Mouse (Mus musculus): Measurements from ENCODE around the gene Nedd4.

The Nedd4 gene

GRCm38 (mm10) chr9:72722622-72723021 lies 60.5 kb downstream of the Nedd4 start:
- no peak for DNase-seq (ENCODE audit: low spot score)

DNA sequence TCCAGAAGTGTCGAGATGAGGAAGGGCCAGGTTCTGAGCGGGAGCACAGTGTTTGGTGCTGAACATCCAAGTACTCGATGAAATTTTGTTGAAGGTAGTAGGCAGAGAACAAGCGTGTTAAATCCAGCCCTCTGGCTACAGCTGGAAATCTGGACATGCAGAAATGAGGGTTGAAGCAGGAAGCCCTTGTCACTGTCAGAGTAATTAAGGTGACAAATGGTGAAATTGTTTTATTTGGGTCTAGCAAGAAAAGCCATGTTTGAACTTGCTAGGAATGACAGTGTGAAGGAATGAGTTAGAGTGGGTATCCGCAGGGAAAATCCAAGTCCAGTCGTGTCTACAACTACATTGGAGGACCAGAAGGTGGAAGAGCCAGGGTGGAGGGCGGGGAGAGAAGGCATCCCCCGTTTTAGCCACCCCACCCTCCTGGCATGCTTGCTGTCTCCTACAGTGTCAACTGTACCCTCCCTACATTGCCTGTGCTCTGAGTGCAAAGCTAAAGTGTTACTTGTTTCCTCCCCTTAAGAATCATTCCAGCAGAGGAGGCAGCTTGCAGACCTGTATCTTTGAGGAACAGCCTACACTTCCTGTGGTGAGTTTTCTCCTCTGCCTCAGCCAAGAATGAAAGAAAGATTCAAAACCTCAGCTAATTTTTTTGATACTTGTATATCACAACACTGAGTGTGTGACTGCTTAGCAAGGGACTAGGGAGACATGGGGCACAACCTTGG lies 62.5 kb downstream of the Nedd4 start:
- no peak for DNase-seq (ENCODE audit: low spot score)

DNA sequence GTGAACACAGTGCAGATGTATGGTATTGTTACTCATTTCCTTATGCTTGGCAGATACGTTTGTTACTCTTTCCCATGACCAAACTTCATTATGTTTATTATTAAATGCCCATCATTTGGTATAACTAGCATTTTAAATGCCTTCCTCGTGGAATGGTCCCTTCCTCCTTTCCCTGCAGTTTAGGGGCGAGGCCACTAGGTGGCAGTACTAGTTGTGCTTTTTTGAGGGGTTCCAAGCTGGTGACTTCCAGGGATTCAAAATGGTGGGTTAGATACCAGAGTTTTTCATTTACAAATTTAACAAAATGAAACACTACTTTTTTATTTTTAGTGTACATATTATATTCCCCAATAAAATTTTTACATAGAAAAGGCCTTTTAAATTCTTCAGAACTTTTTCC lies 71.8 kb downstream of the Nedd4 start:
- DNase-seq (ENCODE audit: low spot score) = peak; percentile 48

DNA sequence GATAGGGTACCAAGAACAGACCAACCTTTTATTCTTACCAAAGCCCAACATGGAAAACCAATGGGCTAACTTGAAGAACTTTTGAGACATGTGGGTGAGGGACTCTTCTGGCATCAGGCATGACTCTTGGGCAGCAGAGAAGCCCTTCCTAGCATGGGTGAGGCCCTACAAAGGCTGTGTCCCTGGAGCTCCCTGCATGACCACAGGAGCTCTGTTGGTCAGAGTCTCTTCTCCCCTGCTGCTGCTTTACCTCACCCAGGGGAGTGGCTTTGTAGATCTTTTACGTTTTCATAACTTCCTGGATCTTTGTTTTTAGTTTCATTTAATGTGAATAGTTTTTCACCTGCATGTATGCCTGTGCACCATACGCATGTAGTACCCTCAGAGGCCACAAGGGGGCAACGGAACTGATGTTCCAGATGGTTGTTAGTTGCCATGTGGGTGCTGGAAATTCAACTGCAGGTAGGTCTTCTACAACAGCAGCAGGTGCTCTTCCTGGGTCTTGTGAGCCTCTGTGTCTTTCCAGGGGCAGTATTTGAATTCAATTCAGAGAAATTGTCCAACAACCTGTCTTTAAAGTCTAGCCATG lies 73.8 kb downstream of the Nedd4 start:
- DNase-seq (ENCODE audit: low spot score) = peak; percentile 66

GRCm38 (mm10) chr9:72741206-72741605 lies 79.1 kb downstream of the Nedd4 start:
- DNase-seq (ENCODE audit: low spot score) = no peak

- no peak for DNase-seq (ENCODE audit: low spot score)
Measured at GRCm38 (mm10) chr9:72746278-72746677, 84.1 kb downstream of the Nedd4 start.

- no peak for DNase-seq (ENCODE audit: low spot score)
Measured at GRCm38 (mm10) chr9:72750272-72750671, 88.1 kb downstream of the Nedd4 start.

GRCm38 (mm10) chr9:72752656-72753055 lies 90.5 kb downstream of the Nedd4 start:
- no peak for DNase-seq (ENCODE audit: low spot score)

DNA sequence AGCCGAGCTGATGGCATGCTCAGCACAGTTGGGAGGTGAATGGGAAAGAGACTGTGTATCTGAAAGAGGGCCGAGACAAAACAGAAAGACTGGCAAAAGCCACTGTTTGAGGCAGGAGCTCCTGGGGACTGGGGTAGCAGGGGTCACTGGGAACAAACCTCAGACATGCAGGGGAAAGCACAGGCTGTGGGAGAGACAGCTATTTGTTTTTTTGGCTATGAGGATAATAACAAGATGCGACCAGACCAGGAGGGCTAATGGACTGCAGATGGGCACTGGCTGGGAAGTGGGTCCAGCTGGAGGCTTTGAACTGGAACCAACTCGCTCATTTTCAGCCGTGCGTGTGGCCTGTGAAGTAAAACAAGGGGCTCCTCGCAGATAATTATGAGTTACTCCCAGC lies 91.6 kb downstream of the Nedd4 start:
- no peak for DNase-seq (ENCODE audit: low spot score)

DNA sequence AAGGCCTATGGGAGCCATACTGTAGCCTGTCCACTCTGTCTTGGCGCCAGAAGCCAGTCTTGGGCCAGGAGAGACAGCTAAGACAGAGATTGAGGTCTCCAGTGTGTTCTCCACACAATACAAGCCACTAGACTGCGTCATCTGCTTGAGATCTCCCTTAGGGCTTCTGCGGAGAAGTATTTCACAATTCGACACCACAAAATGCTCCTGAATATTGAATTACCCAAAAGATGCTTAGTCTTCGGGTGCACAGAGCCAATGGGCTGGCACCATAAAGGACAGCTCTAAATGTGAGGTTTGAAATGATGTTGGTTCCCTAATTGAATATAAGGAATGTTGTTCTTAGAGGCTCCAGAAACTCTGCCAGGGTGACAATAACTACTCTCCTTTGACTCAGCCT lies 95.0 kb downstream of the Nedd4 start:
- no peak for DNase-seq (ENCODE audit: low spot score)

DNA sequence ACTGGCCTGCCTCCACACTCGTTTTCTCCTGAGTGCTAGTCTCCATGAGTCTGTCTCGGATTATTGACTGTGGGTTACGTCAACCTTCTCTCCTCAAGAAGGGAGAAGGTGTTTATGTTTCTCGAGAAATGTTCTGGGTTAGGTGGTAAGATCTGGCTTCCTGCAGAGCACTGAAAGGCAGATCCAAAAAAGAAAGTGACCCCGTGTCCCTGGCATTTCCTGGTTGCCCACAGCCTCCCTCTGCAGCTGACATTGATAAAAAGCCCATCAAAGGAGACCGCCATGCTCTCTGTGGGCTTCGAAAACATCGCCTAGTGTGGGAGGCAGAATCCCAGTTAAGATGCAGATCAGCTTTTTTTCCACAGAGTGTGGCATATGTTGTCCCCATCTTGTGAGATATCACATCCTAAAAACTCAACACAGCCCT lies 96.6 kb downstream of the Nedd4 start:
- DNase-seq (ENCODE audit: low spot score) = no peak

DNA sequence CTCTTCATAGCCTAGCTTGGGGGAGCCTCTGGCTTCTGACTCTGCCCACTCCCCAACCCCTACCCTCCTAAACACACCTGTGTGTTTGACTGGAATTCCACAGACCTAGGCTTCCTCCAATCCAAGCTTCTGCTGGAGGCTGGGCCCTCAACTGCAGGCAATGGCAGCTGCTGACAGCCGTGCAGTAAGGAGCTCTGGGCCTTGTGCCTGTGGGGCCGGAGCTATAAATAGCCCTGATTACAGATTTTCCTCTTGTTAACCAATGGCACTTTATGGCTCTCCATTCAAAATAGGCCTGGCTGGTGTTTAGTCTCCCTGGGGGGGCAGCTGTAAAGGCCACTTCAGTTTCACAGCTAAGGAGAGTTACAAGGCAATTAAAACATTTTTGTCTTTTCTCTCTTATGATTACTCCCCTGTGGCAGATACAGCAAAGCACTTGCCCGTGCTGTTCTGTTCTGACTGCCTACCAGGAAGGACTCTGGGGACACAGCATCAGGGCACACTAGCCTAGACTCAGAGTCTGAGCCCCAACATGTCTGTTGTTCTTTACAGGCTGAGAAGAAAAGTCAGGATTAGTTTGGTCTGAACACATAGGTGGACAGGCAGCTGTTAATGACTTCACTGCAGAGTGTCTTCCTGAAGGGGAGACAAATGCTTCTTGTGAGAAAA lies 101.0 kb downstream of the Nedd4 start:
- DNase-seq (ENCODE audit: low spot score) = no peak

- peak; percentile 89 for DNase-seq (ENCODE audit: low spot score)
Measured at GRCm38 (mm10) chr9:72766789-72767349, 104.7 kb downstream of the Nedd4 start.

DNA sequence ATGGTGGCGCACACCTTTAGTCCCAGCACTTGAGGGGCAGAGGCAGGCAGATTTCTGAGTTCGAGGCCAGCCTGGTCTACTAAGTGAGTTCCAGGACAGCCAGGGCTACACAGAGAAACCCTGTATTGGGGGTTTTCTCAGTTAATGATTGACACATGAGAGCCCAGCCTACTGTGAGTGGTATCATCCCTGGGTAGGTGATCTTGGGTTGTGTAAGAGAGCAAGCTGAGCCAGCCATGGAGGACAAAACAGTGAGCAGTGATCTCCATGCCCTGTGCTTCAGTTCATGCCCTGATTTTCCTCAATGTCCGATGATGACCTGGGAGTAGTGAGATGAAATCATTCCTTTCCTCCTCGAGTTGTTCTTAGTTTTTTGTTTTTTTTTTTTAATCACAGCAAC lies 112.9 kb downstream of the Nedd4 start:
- DNase-seq (ENCODE audit: low spot score) = no peak

- DNase-seq (ENCODE audit: low spot score) = no peak
Measured at GRCm38 (mm10) chr9:72779004-72779403, 116.9 kb downstream of the Nedd4 start.

GRCm38 (mm10) chr9:72779733-72780132 lies 117.6 kb downstream of the Nedd4 start:
- DNase-seq (ENCODE audit: low spot score) = no peak

DNA sequence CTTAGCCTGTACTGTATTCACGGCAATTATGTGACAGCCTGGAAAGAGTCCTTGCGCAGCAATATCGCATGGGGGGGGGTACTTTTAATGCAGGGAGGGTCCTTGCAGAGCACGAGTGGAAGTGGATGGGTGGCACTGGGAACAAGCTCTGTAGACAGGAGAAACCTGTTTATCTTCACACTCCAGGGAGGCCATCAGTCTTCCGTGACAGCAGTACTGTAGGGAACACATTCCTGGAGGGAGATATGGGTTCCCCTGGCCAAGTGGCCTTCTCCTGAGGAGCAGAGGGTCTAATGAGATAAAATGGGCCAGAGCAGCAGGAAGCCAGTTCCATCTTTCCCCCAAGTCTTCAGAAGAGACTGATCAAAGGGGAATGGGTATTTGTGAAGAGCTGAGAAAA lies 118.5 kb downstream of the Nedd4 start:
- no peak for DNase-seq (ENCODE audit: low spot score)

DNA sequence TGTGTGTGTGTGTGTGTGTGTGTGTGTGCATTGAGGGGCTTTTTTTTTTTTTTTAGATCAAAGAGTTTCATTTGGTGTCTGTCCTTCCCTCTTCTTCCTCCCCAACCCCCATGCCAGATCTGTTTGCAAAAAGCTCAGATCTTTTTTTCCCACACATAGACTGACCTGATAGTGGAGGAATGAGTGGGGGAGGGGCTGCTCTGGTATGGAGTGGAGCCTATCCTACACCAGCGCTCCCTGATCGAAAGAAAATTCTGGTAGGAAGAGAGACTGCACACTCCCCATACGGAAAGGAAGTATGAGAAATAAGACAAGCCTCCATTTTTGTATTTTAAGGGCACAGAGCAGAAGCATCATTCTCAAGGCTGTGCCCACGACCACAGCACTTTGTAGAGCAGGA lies 119.3 kb downstream of the Nedd4 start:
- no peak for DNase-seq (ENCODE audit: low spot score)

- DNase-seq (ENCODE audit: low spot score) = no peak
Measured at GRCm38 (mm10) chr9:72782121-72782520, 120.0 kb downstream of the Nedd4 start.

GRCm38 (mm10) chr9:72787732-72788131 lies 125.6 kb downstream of the Nedd4 start:
- DNase-seq (ENCODE audit: low spot score) = no peak

- DNase-seq (ENCODE audit: low spot score) = no peak
Measured at GRCm38 (mm10) chr9:72790530-72791212, 128.5 kb downstream of the Nedd4 start.

GRCm38 (mm10) chr9:72791213-72791582 lies 129.1 kb downstream of the Nedd4 start:
- no peak for DNase-seq (ENCODE audit: low spot score)

DNA sequence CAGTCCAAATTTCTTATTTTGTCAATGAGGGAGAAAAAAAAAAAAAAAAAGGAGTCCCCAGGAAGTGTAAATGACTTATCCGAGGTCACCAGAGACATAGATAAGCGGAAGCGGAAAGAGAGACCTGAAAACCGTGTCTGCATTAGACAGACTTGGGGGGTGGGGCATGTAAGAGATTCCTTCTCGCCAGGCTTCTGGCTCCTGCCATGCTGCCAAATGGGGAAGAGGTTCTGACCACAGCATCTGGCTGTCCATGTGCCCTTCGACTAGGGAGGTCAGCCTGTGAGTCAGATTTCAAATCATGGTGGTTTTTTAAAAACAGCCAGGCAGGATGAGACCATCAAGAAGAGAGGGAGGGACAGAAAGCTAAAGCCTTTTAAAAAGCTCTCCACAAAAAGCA lies 129.5 kb downstream of the Nedd4 start:
- DNase-seq (ENCODE audit: low spot score) = no peak
